Mouse (Mus musculus): ENCODE results near the gene Pxylp1. TPM values are rescaled to one million over a fixed set of nuclear protein-coding genes. Genes with fewer than 3 reads are reported as not detected.

The Pxylp1 gene
- polyA plus RNA-seq, 1 experiment from 2014 or later = 15.5 TPM

DNA sequence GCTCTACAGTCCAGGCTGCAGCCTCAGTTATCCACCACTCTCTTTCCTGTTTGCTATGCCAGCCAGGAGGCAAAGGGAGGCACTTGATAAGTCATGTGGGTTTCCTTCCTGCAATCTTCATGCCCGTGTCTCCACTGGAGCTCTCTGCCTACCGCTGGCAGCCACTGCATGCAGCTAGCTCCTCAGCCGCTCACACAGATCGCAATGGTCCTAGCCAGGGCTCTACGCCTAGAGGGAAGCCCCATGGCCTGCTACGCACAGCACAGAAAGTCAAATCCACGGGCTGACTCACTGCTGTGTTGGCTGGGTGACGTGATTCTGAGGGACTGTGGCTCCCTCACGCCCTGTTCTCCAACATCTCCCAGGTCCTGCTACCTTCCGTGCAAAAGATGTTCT, 31.4 kb downstream of the Pxylp1 start:
- ATAC-seq (ENCODE audit: insufficient number of reproducible peaks, low FRiP score, low TSS enrichment, low read depth) = no peak
- no peak overlapping the region for H3K27ac ChIP-seq (replicated peaks; ENCODE audit: low read depth, low read length)
- WGBS = 85% methylated on average over 10 of the region's 10 CpGs

DNA sequence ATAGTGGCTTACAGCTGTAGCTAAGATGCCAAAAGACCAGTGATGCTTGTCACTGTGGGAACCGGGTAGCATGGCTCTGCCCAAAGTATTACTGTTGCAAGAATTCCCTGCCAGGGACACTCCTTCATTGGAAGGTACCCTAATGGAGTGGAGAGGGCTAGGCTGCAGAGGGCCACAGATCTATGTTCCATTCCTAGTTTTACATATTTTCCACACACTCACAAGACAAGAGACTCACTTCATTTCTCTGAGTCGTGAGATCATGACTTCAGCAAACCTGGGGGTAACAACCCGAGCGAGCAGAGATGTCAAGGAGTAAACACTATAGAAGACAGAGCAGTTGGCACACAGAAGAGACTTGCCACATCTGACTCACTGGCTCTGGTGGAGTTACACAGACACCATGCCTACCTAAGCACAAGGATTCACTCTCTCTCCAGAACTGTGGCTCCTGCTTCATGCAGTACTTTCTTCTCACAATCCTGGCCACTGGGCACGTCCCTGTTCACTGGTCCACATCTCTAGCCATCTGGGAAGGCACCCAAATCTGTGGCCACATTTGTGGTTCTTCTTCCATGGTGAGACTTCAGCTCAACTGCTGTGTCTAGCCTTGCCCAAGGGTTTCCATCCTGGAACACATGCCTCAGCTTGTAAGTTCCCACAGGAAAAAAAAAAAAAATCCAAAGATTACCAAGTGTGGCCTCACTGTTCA, 31.9 kb downstream of the Pxylp1 start:
- H3K27ac ChIP-seq (replicated peaks; ENCODE audit: low read depth, low read length) = no peak overlapping the region

More for the DNA sequence above, 31.4 kb downstream of the Pxylp1 start:
- Histone ChIP-seq H3K9me3 (ENCODE audit: control insufficient read depth, low read length) (no peaks in the 10 kb centered on the region), H3K36me3 (ENCODE audit: control insufficient read depth, insufficient read depth, low read length) (no peaks in the 10 kb centered on the region), H3K4me1 (ENCODE audit: control insufficient read depth, insufficient read depth, low read length) (peaks cover 6% of the 10 kb centered on the region; the same call in 1 of the 2 replicates), H3K4me2 (ENCODE audit: low read depth, severe bottlenecking) (no peak overlapping the region), H3K27me3 (ENCODE audit: control insufficient read depth, insufficient read depth, low read length) (no peaks in the 10 kb centered on the region), H3K9ac (ENCODE audit: low read length) (no peak overlapping the region), H3K4me3 (ENCODE audit: low read depth, low read length) (no peak overlapping the region)
- no peak for DNase-seq (ENCODE audit: low spot score)

DNA sequence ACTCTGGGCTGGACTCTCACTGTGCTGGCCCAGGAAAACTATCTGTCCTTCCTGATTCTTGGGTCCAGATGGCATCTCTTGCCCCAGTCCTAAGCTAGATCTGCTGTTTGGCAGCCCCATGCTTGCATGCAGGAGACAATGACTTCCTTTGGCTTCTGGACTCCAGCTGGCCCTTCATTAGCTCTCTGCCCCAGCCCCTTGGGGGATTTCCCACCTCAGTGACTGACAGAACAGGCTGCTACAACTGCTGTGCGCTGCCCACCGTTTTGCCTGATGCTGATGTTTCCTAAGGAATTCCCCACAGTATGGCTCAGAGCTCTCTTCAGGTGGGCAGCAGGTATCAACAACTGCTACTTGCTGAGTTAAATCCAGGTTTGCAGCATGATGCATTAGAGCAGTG, 33.4 kb downstream of the Pxylp1 start:
- ATAC-seq (ENCODE audit: insufficient number of reproducible peaks, low FRiP score, low TSS enrichment, low read depth) (no peak), DNase-seq (ENCODE audit: low spot score) (no peak)
- Histone ChIP-seq H3K36me3 (ENCODE audit: control insufficient read depth, insufficient read depth, low read length) (no peaks in the 10 kb centered on the region), H3K27me3 (ENCODE audit: control insufficient read depth, insufficient read depth, low read length) (no peaks in the 10 kb centered on the region), H3K9me3 (ENCODE audit: control insufficient read depth, low read length) (no peaks in the 10 kb centered on the region), H3K27ac (replicated peaks; ENCODE audit: low read depth, low read length) (no peak overlapping the region), H3K4me3 (ENCODE audit: low read depth, low read length) (no peak overlapping the region), H3K9ac (ENCODE audit: low read length) (no peak overlapping the region), H3K4me1 (ENCODE audit: control insufficient read depth, insufficient read depth, low read length) (peaks cover 6% of the 10 kb centered on the region; the same call in 1 of the 2 replicates), H3K4me2 (ENCODE audit: low read depth, severe bottlenecking) (no peak overlapping the region)
- 58% methylated on average over 2 of the region's 2 CpGs for WGBS

More for the DNA sequence above, 31.9 kb downstream of the Pxylp1 start:
- 88% methylated on average over 5 of the region's 5 CpGs for WGBS
- Histone ChIP-seq H3K4me2 (ENCODE audit: low read depth, severe bottlenecking) (no peak overlapping the region), H3K36me3 (ENCODE audit: control insufficient read depth, insufficient read depth, low read length) (no peaks in the 10 kb centered on the region), H3K9me3 (ENCODE audit: control insufficient read depth, low read length) (no peaks in the 10 kb centered on the region), H3K27me3 (ENCODE audit: control insufficient read depth, insufficient read depth, low read length) (no peaks in the 10 kb centered on the region), H3K4me1 (ENCODE audit: control insufficient read depth, insufficient read depth, low read length) (peaks cover 6% of the 10 kb centered on the region; the same call in 1 of the 2 replicates), H3K4me3 (ENCODE audit: low read depth, low read length) (no peak overlapping the region), H3K9ac (ENCODE audit: low read length) (no peak overlapping the region)
- DNase-seq (ENCODE audit: low spot score) (no peak), ATAC-seq (ENCODE audit: insufficient number of reproducible peaks, low FRiP score, low TSS enrichment, low read depth) (no peak)

DNA sequence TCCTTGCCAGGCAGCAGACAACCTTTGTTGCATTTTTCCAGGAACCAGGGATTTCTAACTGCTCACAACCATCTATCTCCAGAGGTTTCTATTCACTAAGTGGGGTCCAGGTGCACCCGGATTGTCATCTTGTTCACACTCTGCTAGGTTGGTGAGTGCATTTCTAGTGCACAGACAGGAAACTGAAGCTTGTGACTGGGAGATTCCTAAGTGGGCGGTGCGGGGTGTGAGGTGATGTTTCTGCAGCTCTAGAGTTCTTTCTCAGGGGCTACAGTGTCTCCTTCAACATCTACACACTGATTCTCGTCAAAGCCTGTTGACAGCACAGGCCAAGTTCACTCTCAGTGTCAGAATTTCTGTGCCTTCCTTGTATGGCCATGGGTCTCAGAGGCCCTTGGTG, 34.6 kb downstream of the Pxylp1 start:
- DNase-seq (ENCODE audit: low spot score) = no peak
- Histone ChIP-seq H3K4me2 (ENCODE audit: low read depth, severe bottlenecking) (no peak overlapping the region), H3K36me3 (ENCODE audit: control insufficient read depth, insufficient read depth, low read length) (no peaks in the 10 kb centered on the region), H3K4me1 (ENCODE audit: control insufficient read depth, insufficient read depth, low read length) (peaks cover 6% of the 10 kb centered on the region; the same call in 1 of the 2 replicates), H3K9ac (ENCODE audit: low read length) (no peak overlapping the region), H3K27me3 (ENCODE audit: control insufficient read depth, insufficient read depth, low read length) (no peaks in the 10 kb centered on the region), H3K27ac (replicated peaks; ENCODE audit: low read depth, low read length) (no peak overlapping the region), H3K4me3 (ENCODE audit: low read depth, low read length) (no peak overlapping the region), H3K9me3 (ENCODE audit: control insufficient read depth, low read length) (no peaks in the 10 kb centered on the region)
- no peak for ATAC-seq (ENCODE audit: insufficient number of reproducible peaks, low FRiP score, low TSS enrichment, low read depth)
- 91% methylated on average over 4 of the region's 4 CpGs for WGBS

DNA sequence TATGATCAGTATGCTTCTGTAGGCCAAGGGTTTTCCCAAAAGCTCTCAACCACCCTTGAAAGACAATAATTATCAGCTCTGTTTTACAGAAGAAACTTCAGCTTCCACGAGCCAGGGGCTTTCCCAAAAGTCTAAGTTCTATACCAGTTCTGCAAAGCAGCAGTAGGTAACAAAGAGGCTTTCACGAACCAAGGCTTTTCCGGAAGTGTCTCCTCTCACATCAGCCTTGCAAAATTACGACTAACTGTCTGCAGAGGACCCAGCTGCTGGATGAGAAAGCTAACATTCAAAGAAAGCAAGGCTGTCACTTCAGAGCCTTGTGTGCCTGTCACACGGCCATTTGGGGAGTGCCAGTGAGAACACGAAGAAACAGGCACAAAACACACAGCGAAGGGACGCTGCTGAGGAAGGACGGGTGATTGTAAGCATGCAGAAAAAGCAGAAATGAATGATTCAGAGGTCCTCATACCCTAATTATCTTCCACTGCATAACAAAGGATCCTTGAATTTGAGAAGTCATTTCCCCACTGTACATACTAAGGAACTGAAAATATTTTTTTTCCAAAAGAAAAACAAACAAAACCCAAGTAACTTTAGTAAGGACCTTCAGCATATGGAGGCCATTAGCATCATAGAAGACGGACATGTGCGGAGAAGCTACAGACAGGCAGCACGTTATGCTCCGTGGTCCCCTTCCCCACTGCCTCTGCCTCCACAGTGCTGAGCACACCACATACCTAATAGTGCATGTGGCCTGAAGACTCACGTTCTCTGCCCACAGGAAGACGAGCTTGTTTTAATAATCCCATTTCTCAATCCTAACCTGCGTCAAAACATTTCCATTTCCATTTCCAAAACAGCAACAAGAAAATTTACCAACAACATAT, 38.9 kb downstream of the Pxylp1 start:
- H3K9me3 ChIP-seq (ENCODE audit: control insufficient read depth, low read length) = no peaks in the 10 kb centered on the region
- 78% methylated on average over 16 of the region's 16 CpGs for WGBS
- no peak overlapping the region for H3K9ac ChIP-seq (ENCODE audit: low read length)
- no peaks in the 10 kb centered on the region for H3K27me3 ChIP-seq (ENCODE audit: control insufficient read depth, insufficient read depth, low read length)
- H3K4me3 ChIP-seq (ENCODE audit: low read depth, low read length) = no peak overlapping the region
- H3K27ac ChIP-seq (replicated peaks; ENCODE audit: low read depth, low read length) = no peak overlapping the region
- no peaks in the 10 kb centered on the region for H3K4me1 ChIP-seq (ENCODE audit: control insufficient read depth, insufficient read depth, low read length)
- no peaks in the 10 kb centered on the region for H3K36me3 ChIP-seq (ENCODE audit: control insufficient read depth, insufficient read depth, low read length)
- no peak overlapping the region for H3K4me2 ChIP-seq (ENCODE audit: low read depth, severe bottlenecking)
- ATAC-seq (ENCODE audit: insufficient number of reproducible peaks, low FRiP score, low TSS enrichment, low read depth) (no peak), DNase-seq (ENCODE audit: low spot score) (no peak)

DNA sequence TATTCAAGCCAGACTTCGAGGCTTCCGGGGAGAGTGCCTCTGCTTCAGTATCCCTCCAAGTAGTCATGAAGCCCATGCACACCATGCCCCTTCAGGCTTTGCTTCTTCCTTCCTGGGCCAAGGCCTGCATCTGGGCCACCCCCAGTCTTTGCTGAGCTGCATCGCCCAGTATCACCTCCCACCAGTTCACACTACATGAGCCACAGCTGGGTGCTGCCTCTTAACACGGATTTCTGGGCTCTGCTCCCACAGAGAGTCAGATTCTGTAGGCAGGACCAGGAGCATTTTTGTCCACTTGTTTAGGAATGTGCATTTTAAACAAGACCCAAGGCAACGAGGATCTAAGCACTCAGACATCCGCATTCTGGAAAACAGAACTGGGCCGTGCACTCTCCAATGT, 40.8 kb downstream of the Pxylp1 start:
- Histone ChIP-seq H3K36me3 (ENCODE audit: control insufficient read depth, insufficient read depth, low read length) (no peaks in the 10 kb centered on the region), H3K27ac (replicated peaks; ENCODE audit: low read depth, low read length) (no peak overlapping the region), H3K4me1 (ENCODE audit: control insufficient read depth, insufficient read depth, low read length) (no peaks in the 10 kb centered on the region), H3K9me3 (ENCODE audit: control insufficient read depth, low read length) (no peaks in the 10 kb centered on the region), H3K27me3 (ENCODE audit: control insufficient read depth, insufficient read depth, low read length) (no peaks in the 10 kb centered on the region), H3K4me2 (ENCODE audit: low read depth, severe bottlenecking) (no peak overlapping the region), H3K9ac (ENCODE audit: low read length) (no peak overlapping the region), H3K4me3 (ENCODE audit: low read depth, low read length) (no peak overlapping the region)
- ATAC-seq (ENCODE audit: insufficient number of reproducible peaks, low FRiP score, low TSS enrichment, low read depth) (no peak), DNase-seq (ENCODE audit: low spot score) (no peak)
- WGBS = 78% methylated on average over 7 of the region's 7 CpGs

DNA sequence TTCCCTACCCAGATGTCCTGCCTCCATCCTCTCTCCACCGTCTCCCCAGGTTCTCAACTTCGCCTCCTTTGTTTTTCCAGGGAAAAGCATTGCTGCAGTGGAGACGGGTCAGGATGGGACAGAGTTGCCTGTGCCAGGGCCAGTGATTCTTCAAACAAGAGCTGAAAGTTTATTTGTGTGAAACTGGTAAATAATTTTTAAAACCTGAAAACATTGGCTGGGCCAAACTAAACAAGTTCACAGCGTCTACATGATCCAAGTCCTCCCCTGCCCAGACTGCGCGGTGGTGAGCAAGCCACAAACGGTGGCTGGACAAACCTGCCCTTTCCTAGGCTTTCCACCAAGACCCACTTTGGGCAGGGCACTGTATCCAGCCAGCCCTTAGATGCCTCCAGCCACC, 41.4 kb downstream of the Pxylp1 start:
- Histone ChIP-seq H3K27me3 (ENCODE audit: control insufficient read depth, insufficient read depth, low read length) (no peaks in the 10 kb centered on the region), H3K36me3 (ENCODE audit: control insufficient read depth, insufficient read depth, low read length) (no peaks in the 10 kb centered on the region), H3K9ac (ENCODE audit: low read length) (no peak overlapping the region), H3K27ac (replicated peaks; ENCODE audit: low read depth, low read length) (no peak overlapping the region), H3K4me1 (ENCODE audit: control insufficient read depth, insufficient read depth, low read length) (no peaks in the 10 kb centered on the region), H3K4me3 (ENCODE audit: low read depth, low read length) (no peak overlapping the region), H3K4me2 (ENCODE audit: low read depth, severe bottlenecking) (no peak overlapping the region), H3K9me3 (ENCODE audit: control insufficient read depth, low read length) (no peaks in the 10 kb centered on the region)
- ATAC-seq (ENCODE audit: insufficient number of reproducible peaks, low FRiP score, low TSS enrichment, low read depth) = no peak
- WGBS = 82% methylated on average over 7 of the region's 7 CpGs
- no peak for DNase-seq (ENCODE audit: low spot score)

DNA sequence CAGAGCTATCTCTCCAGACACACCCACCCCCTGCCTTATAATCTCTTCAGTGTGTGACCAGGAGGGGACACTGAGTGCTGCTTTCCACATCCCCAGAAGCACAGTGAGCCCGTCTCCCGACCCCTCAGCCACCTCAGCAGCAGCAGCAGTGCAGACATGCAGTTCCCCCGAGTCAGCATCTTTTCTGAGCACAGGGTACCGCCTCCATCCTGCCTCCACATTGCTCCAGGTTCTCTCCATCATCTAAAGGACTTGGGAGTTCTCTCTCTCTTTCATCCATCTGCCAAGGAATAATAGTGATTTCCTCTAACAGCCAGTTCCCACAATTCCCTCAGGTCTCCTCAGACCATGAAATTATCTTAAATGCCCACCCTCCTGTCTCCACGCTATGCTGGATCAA, 43.5 kb downstream of the Pxylp1 start:
- 73% methylated on average over 5 of the region's 5 CpGs for WGBS
- Histone ChIP-seq H3K4me1 (ENCODE audit: control insufficient read depth, insufficient read depth, low read length) (no peaks in the 10 kb centered on the region), H3K27ac (replicated peaks; ENCODE audit: low read depth, low read length) (no peak overlapping the region), H3K9ac (ENCODE audit: low read length) (no peak overlapping the region), H3K27me3 (ENCODE audit: control insufficient read depth, insufficient read depth, low read length) (no peaks in the 10 kb centered on the region), H3K4me3 (ENCODE audit: low read depth, low read length) (no peak overlapping the region), H3K36me3 (ENCODE audit: control insufficient read depth, insufficient read depth, low read length) (no peaks in the 10 kb centered on the region), H3K4me2 (ENCODE audit: low read depth, severe bottlenecking) (no peak overlapping the region), H3K9me3 (ENCODE audit: control insufficient read depth, low read length) (no peaks in the 10 kb centered on the region)
- ATAC-seq (ENCODE audit: insufficient number of reproducible peaks, low FRiP score, low TSS enrichment, low read depth) (no peak), DNase-seq (ENCODE audit: low spot score) (no peak)

All from limb, embryonic 11.5 days (tissue).